Mouse (Mus musculus) limb, embryonic 11.5 days (tissue): ENCODE data around the gene Yod1. TPM values are rescaled to one million over a fixed set of nuclear protein-coding genes. Genes with fewer than 3 reads are reported as not detected.

Source experiments
- ATAC-seq: fragments of 200-750 bp; cut with Nextera tagmentation; 2 replicates; pipeline ENCODE4 v1.8.0; 2017; ENCODE audit warnings: low read depth; ENCODE audit not compliant: insufficient number of reproducible peaks, low FRiP score, low TSS enrichment
- DNase-seq: peaks from one replicate; pipeline ENCODE4 v3.0.0-alpha.2; 2015; ENCODE audit warnings: low spot score
- H3K27ac ChIP-seq: fragments of 300-500 bp; sonication (generic); replicated peaks from 2 replicates; pipeline ENCODE4 v1.5.1; 2014; ENCODE audit warnings: low read depth, mild to moderate bottlenecking, low read length
- H3K27me3 ChIP-seq: fragments of 300-500 bp; sonication (generic); 2 replicates; pipeline ENCODE4 v1.6.1; 2014; ENCODE audit warnings: mild to moderate bottlenecking, low read length, mixed read lengths; ENCODE audit not compliant: control insufficient read depth, insufficient read depth
- H3K36me3 ChIP-seq: fragments of 300-500 bp; sonication (generic); 2 replicates; pipeline ENCODE4 v1.6.1; 2014; ENCODE audit warnings: mild to moderate bottlenecking, low read length, moderate library complexity, mixed read lengths; ENCODE audit not compliant: control insufficient read depth, insufficient read depth
- H3K4me1 ChIP-seq: fragments of 300-500 bp; sonication (generic); 2 replicates; pipeline ENCODE4 v1.6.1; 2014; ENCODE audit warnings: low read length, mixed read lengths; ENCODE audit not compliant: control insufficient read depth, insufficient read depth
- H3K4me2 ChIP-seq: fragments of 300-500 bp; sonication (generic); 2 replicates; pipeline ENCODE4 v1.6.1; 2014; ENCODE audit warnings: low read depth, mild to moderate bottlenecking, moderate library complexity; ENCODE audit not compliant: severe bottlenecking
- H3K4me3 ChIP-seq: fragments of 300-500 bp; sonication (generic); 2 replicates; pipeline ENCODE4 v1.5.1; 2014; ENCODE audit warnings: low read depth, low read length
- H3K9ac ChIP-seq: fragments of 300-500 bp; sonication (generic); 2 replicates; pipeline ENCODE4 v1.6.1; 2014; ENCODE audit warnings: mild to moderate bottlenecking, low read length
- H3K9me3 ChIP-seq: fragments of 300-500 bp; sonication (generic); 2 replicates; pipeline ENCODE4 v1.6.1; 2016; ENCODE audit warnings: low read length; ENCODE audit not compliant: control insufficient read depth
- WGBS: fragments of 180-500 bp; shearing (Covaris S2); extraction: QIAGEN DNeasy Blood & Tissue Kit; methylation state at CpG from one replicate; pipeline ENCODE4 v1.1.7; 2014; 5-methylcytosine and 5-hydroxymethylcytosine counted together
- polyA plus RNA-seq: library from polyadenylated mRNA; unstranded; fragments of >200 nt; fragmentation: Nextera tagmentation; extraction: Ambion mirVana; gene quantifications from 2 replicates; pipeline ENCODE4 v1.2.1, GENCODE M21; 2014

Gene Yod1
- polyA plus RNA-seq, 1 experiment from 2014 or later = 5.9 TPM

- Histone ChIP-seq H3K4me2 (no peak overlapping the region), H3K27ac (no peak overlapping the region), H3K36me3 (peaks cover 3% of the 10 kb centered on the region; the same call in 1 of the 2 replicates), H3K4me3 (no peak overlapping the region), H3K4me1 (no peaks in the 10 kb centered on the region), H3K27me3 (no peaks in the 10 kb centered on the region), H3K9me3 (no peaks in the 10 kb centered on the region), H3K9ac (no peak overlapping the region)
- WGBS = 80% methylated on average over 2 of the region's 2 CpGs
- ATAC-seq = no peak
- DNase-seq = no peak
Observed at GRCm38 (mm10) chr1:130703613-130704012, 13.5 kb upstream of the Yod1 start.

- no peaks in the 10 kb centered on the region for H3K36me3 ChIP-seq
- H3K9me3 ChIP-seq = no peaks in the 10 kb centered on the region
- ATAC-seq (no peak), DNase-seq (no peak)
- WGBS = 89% methylated on average over 22 of the region's 22 CpGs
- no peaks in the 10 kb centered on the region for H3K27me3 ChIP-seq
- H3K9ac ChIP-seq = no peak overlapping the region
- H3K4me2 ChIP-seq = no peak overlapping the region
- no peaks in the 10 kb centered on the region for H3K4me1 ChIP-seq
- H3K4me3 ChIP-seq = no peak overlapping the region
- H3K27ac ChIP-seq = no peak overlapping the region
Observed at GRCm38 (mm10) chr1:130710283-130711080, 6.6 kb upstream of the Yod1 start.

- Histone ChIP-seq H3K4me1 (peaks cover 2% of the 10 kb centered on the region; the same call in 1 of the 2 replicates), H3K9me3 (no peaks in the 10 kb centered on the region), H3K27ac (no peak overlapping the region), H3K27me3 (no peaks in the 10 kb centered on the region), H3K4me2 (no peak overlapping the region), H3K36me3 (no peaks in the 10 kb centered on the region), H3K4me3 (no peak overlapping the region), H3K9ac (no peak overlapping the region)
- WGBS = 88% methylated on average over 4 of the region's 4 CpGs
- ATAC-seq = no peak
- no peak for DNase-seq
Observed at GRCm38 (mm10) chr1:130714046-130714445, 3.1 kb upstream of the Yod1 start.

DNA sequence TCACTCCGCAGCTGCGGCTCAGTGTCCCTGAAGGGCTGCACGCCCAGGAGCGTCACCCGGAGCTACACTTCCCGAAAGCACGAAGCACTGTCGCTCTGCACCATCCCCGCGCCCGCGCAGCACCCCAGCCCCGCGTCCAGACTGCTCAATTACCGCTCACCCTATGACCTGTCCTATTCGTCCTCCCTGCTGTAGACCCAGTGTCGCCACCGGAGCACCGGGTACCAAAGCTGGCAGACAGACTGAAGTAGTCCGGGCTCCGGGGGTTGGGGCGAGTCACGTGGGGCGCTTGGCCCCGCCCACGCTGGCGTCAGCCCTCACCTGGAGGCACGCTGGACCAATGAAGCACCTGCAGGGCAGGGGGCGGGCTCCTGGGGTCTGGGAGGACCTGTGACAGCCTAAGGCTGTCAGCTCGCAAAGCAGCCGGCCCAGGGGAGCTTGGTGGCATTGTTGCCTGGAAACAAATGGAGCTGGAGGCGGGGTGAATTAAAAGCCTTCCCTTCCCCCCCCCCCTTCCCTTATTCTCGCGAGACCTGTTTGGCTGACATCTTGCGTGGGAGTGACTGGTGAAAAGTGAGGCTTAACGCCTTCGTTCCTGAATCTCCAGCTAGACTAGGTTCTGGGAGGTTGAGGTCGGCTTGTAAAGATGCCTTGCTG, 1.4 kb upstream of the Yod1 start, which contains the start of gene Gm29427:
Gm29427 (minus strand) TSS at position 239 of the 657 bp plus-strand sequence.
- Histone ChIP-seq H3K27me3 (no peaks in the 10 kb centered on the region), H3K36me3 (no peaks in the 10 kb centered on the region), H3K9ac (peak within 1 kb of the TSS; percentile 93), H3K4me1 (peaks cover 2% of the 10 kb centered on the region; the same call in 1 of the 2 replicates), H3K9me3 (no peaks in the 10 kb centered on the region), H3K4me2 (peak within 1 kb of the TSS; percentile 99), H3K4me3 (peak within 1 kb of the TSS; percentile 84), H3K27ac (no peak within 1 kb of the TSS)
- DNase-seq (peak; percentile 89), ATAC-seq (peak; percentile 95)
- WGBS = under 1% methylated on average over 38 of the region's 38 CpGs

DNA sequence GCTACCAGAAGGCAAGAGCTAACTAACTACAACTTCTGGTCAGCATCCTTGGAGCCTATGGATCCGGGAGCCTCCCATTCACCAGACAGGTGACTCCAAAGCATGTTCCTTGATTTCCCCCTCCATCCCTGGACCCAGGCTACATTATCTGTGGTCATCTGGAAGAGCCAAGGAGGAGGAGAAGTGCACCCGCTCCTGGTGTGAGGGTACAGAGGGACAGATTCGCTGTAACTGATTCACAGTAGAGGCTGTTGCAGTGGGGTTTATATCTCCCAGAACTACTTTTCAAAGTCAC, 962 bp upstream of the Yod1 start:
- peak overlapping the region; percentile 93 for H3K9ac ChIP-seq
- H3K27ac ChIP-seq = no peak overlapping the region
- no peaks in the 10 kb centered on the region for H3K9me3 ChIP-seq
- H3K27me3 ChIP-seq = no peaks in the 10 kb centered on the region
- peak overlapping the region; percentile 84 for H3K4me3 ChIP-seq
- H3K4me1 ChIP-seq = peaks cover 2% of the 10 kb centered on the region; the same call in 1 of the 2 replicates
- 0% methylated on average over 3 of the region's 3 CpGs for WGBS
- no peak for DNase-seq
- no peak; the same call in none of the 2 replicates for ATAC-seq
- no peaks in the 10 kb centered on the region for H3K36me3 ChIP-seq
- peak overlapping the region; percentile 99 for H3K4me2 ChIP-seq

DNA sequence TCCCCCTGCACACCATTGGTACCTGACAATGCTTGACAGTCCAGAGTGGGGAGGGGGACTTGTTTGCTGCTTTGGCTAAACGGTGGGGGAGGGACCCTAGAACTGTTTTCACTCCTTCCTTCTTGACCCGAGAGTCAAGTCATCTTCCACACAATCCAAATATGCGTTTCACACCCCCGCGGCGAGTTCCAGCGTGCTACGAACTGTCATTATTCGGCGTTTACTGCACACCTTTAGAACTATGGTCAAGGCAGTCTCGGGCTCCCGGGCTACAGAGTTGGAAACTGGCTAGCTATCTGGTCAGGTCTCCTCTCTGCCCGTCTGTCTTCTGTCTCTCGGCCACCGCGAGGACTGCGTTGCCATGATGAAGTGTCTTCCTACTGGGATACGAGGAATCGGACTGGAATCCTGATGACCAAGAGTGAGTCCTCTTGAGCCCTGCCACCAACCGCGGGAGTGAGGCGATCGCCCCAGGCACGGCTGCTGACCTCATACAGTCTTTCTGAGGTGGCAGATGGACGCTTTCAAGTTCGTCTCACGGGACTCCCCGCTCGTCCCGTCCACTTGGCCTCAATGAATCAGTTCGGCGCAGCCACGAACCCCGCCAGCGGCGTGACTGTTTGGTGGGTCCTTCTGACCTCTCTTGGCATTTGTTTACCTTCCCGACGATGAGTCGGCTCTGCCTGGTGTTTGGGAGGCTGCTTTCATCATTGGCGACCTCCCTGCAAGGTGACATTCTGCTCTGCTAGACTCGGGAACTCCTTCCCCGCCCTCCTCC, 425 bp upstream of the Yod1 start:
- Histone ChIP-seq H3K27ac (no peak overlapping the region), H3K9me3 (no peaks in the 10 kb centered on the region), H3K27me3 (no peaks in the 10 kb centered on the region), H3K9ac (peak overlapping the region; percentile 93), H3K36me3 (no peaks in the 10 kb centered on the region), H3K4me2 (peak overlapping the region; percentile 99), H3K4me1 (peaks cover 2% of the 10 kb centered on the region; the same call in 1 of the 2 replicates), H3K4me3 (peak overlapping the region; percentile 84)
- DNase-seq = no peak
- WGBS = 0% methylated on average over 42 of the region's 42 CpGs
- ATAC-seq = peak; percentile 8; the same call in 1 of the 2 replicates

GRCm38 (mm10) chr1:130724206-130724605, 7.1 kb downstream of the Yod1 start:
- Histone ChIP-seq H3K27me3 (no peaks in the 10 kb centered on the region), H3K9ac (no peak overlapping the region), H3K27ac (no peak overlapping the region), H3K4me1 (no peaks in the 10 kb centered on the region), H3K36me3 (no peaks in the 10 kb centered on the region), H3K4me2 (no peak overlapping the region), H3K4me3 (no peak overlapping the region), H3K9me3 (no peaks in the 10 kb centered on the region)
- ATAC-seq (no peak), DNase-seq (no peak)
- 94% methylated on average over 5 of the region's 5 CpGs for WGBS

GRCm38 (mm10) chr1:130726396-130726795, 9.3 kb downstream of the Yod1 start:
- H3K9ac ChIP-seq = no peak overlapping the region

More at GRCm38 (mm10) chr1:130726396-130726795, 9.3 kb downstream of the Yod1 start:
- no peak overlapping the region for H3K27ac ChIP-seq
- ATAC-seq = no peak
- H3K4me1 ChIP-seq = no peaks in the 10 kb centered on the region
- H3K27me3 ChIP-seq = no peaks in the 10 kb centered on the region
- DNase-seq = no peak
- H3K9me3 ChIP-seq = no peaks in the 10 kb centered on the region
- no peak overlapping the region for H3K4me2 ChIP-seq
- H3K4me3 ChIP-seq = no peak overlapping the region
- no peaks in the 10 kb centered on the region for H3K36me3 ChIP-seq
- WGBS = 90% methylated on average over 2 of the region's 2 CpGs
